Mouse (Mus musculus) bone marrow macrophage, adult 2 months (primary cell): Measurements from ENCODE around the gene Iqub. TPM values are rescaled to one million over a fixed set of nuclear protein-coding genes. Genes with fewer than 3 reads are reported as not detected.

ENCODE experiments used
- H3K27ac ChIP-seq: 2 replicates; pipeline ENCODE4 v1.5.1; 2012; ENCODE audit warnings: low read depth, low read length; ENCODE audit not compliant: insufficient read depth
- H3K4me1 ChIP-seq: 2 replicates; pipeline ENCODE4 v1.6.1; 2012; ENCODE audit warnings: low read length; ENCODE audit not compliant: control insufficient read depth, insufficient read depth
- H3K4me3 ChIP-seq: 2 replicates; pipeline ENCODE4 v1.5.1; 2012; ENCODE audit warnings: mild to moderate bottlenecking, low read length, moderate library complexity; ENCODE audit not compliant: insufficient read depth
- CTCF ChIP-seq: IDR thresholded peaks from 2 replicates; pipeline ENCODE4 v1.5.1; 2012; ENCODE audit warnings: low read depth, mild to moderate bottlenecking, low read length, moderate library complexity
- POLR2A ChIP-seq: IDR thresholded peaks from 2 replicates; pipeline ENCODE4 v1.6.1; 2012; ENCODE audit warnings: mild to moderate bottlenecking, low read depth, low read length, borderline replicate concordance
- polyA plus RNA-seq: library from polyadenylated mRNA; stranded (reverse); fragments of >200 nt; gene quantifications from 2 replicates; pipeline ENCODE4 v1.2.4, GENCODE M21; 2012; ENCODE audit not compliant: missing spikeins, insufficient read depth, insufficient read length

The Iqub gene
- polyA plus RNA-seq, 1 experiment = not detected

- H3K4me3 ChIP-seq = no peak overlapping the region
- H3K27ac ChIP-seq = no peak overlapping the region
- H3K4me1 ChIP-seq = no peaks in the 10 kb centered on the region
- TF ChIP-seq CTCF (no peak), POLR2A (no peak)
Measured at GRCm38 (mm10) chr6:24538435-24538834, 23.6 kb upstream of the Iqub start.

- Histone ChIP-seq H3K4me1 (peaks cover 11% of the 10 kb centered on the region), H3K4me3 (no peak overlapping the region), H3K27ac (no peak overlapping the region)
- TF ChIP-seq CTCF = no peak
- no peak for TF ChIP-seq POLR2A
Measured at GRCm38 (mm10) chr6:24532804-24533203, 17.9 kb upstream of the Iqub start.

GRCm38 (mm10) chr6:24530711-24531420 is 16.0 kb upstream of the Iqub start:
- Histone ChIP-seq H3K4me1 (peaks cover 14% of the 10 kb centered on the region), H3K4me3 (no peak overlapping the region), H3K27ac (no peak overlapping the region)
- TF ChIP-seq POLR2A (no peak), CTCF (no peak)

- no peak for TF ChIP-seq POLR2A
- TF ChIP-seq CTCF = no peak
- Histone ChIP-seq H3K4me1 (peaks cover 14% of the 10 kb centered on the region), H3K4me3 (no peak overlapping the region), H3K27ac (no peak overlapping the region)
Measured at GRCm38 (mm10) chr6:24530166-24530565, 15.3 kb upstream of the Iqub start.

GRCm38 (mm10) chr6:24528064-24528243 is 13.1 kb upstream of the Iqub start, which contains the start of gene Asb15:
Asb15 (plus strand) TSS chr6:24528144.
- Histone ChIP-seq H3K27ac (0 out of 2 replicates have a peak within 1 kb of the TSS, but pooled peaks have one; percentile 12), H3K4me3 (peak within 1 kb of the TSS; percentile 67), H3K4me1 (peaks cover 14% of the 10 kb centered on the region)
- TF ChIP-seq CTCF (no peak), POLR2A (no peak)

- Histone ChIP-seq H3K4me3 (peak within 1 kb of the TSS; percentile 67), H3K27ac (0 out of 2 replicates have a peak within 1 kb of the TSS, but pooled peaks have one; percentile 12), H3K4me1 (peaks cover 14% of the 10 kb centered on the region)
- TF ChIP-seq POLR2A = no peak
- TF ChIP-seq CTCF = no peak
Measured at GRCm38 (mm10) chr6:24527155-24528063, 12.5 kb upstream of the Iqub start, which contains the start of gene Ndufa5. Ndufa5 (minus strand) TSS chr6:24528013.

- H3K27ac ChIP-seq = no peak overlapping the region
- TF ChIP-seq POLR2A (no peak), CTCF (no peak)
- H3K4me3 ChIP-seq = no peak overlapping the region
- H3K4me1 ChIP-seq = peaks cover 10% of the 10 kb centered on the region
Measured at GRCm38 (mm10) chr6:24525705-24526104, 10.8 kb upstream of the Iqub start.

- no peaks in the 10 kb centered on the region for H3K4me1 ChIP-seq
- no peak overlapping the region for H3K4me3 ChIP-seq
- H3K27ac ChIP-seq = no peak overlapping the region
- no peak for TF ChIP-seq POLR2A
- TF ChIP-seq CTCF = no peak
Measured at GRCm38 (mm10) chr6:24516197-24516596, 1.3 kb upstream of the Iqub start.

GRCm38 (mm10) chr6:24504141-24504540 is 10.7 kb downstream of the Iqub start:
- H3K4me3 ChIP-seq = no peak overlapping the region
- no peak for TF ChIP-seq POLR2A
- TF ChIP-seq CTCF = no peak
- no peak overlapping the region for H3K27ac ChIP-seq
- H3K4me1 ChIP-seq = no peaks in the 10 kb centered on the region

- H3K4me3 ChIP-seq = no peak overlapping the region
- H3K4me1 ChIP-seq = no peaks in the 10 kb centered on the region
- no peak overlapping the region for H3K27ac ChIP-seq
- TF ChIP-seq POLR2A (no peak), CTCF (no peak)
Measured at GRCm38 (mm10) chr6:24490341-24490740, 24.5 kb downstream of the Iqub start.
